Mouse (Mus musculus): ENCODE results near the gene Pih1d1. TPM values are rescaled to one million over a fixed set of nuclear protein-coding genes. Genes with fewer than 3 reads are reported as not detected.

Gene Pih1d1
- polyA plus RNA-seq, 1 experiment from 2014 or later: 80.3 TPM

- H3K27me3 ChIP-seq (replicated peaks; ENCODE audit: control insufficient read depth, insufficient read depth, low read length): no peaks in the 10 kb centered on the region
- no peak; the same call in 1 of the 2 replicates for ATAC-seq (ENCODE audit: low read depth)
- H3K9ac ChIP-seq (ENCODE audit: low read depth, low read length): peak overlapping the region; percentile 68
- peak overlapping the region; percentile 48 for H3K4me3 ChIP-seq (ENCODE audit: low read depth, low read length)
- DNase-seq (ENCODE audit: low spot score): no peak
- H3K27ac ChIP-seq (replicated peaks; ENCODE audit: low read depth, low read length): peak overlapping the region; percentile 89
- peaks cover 31% of the 10 kb centered on the region for H3K36me3 ChIP-seq (ENCODE audit: control insufficient read depth, insufficient read depth, low read length)
- H3K4me2 ChIP-seq (ENCODE audit: low read depth, low read length): peak overlapping the region; percentile 61
- H3K9me3 ChIP-seq (ENCODE audit: control insufficient read depth, low read length): no peaks in the 10 kb centered on the region
- peaks cover 18% of the 10 kb centered on the region for H3K4me1 ChIP-seq (ENCODE audit: control insufficient read depth, insufficient read depth, low read length)
- WGBS: 2% methylated on average over 15 of the region's 17 CpGs
These were observed 24.8 kb upstream of the Pih1d1 start for GRCm38 (mm10) chr7:45129318-45129717.

GRCm38 (mm10) chr7:45129776-45130512 is 24.2 kb upstream of the Pih1d1 start:
- Histone ChIP-seq H3K9me3 (ENCODE audit: control insufficient read depth, low read length) (no peaks in the 10 kb centered on the region), H3K4me1 (ENCODE audit: control insufficient read depth, insufficient read depth, low read length) (peaks cover 14% of the 10 kb centered on the region), H3K4me3 (ENCODE audit: low read depth, low read length) (peak overlapping the region; percentile 48), H3K36me3 (ENCODE audit: control insufficient read depth, insufficient read depth, low read length) (peaks cover 27% of the 10 kb centered on the region), H3K27me3 (replicated peaks; ENCODE audit: control insufficient read depth, insufficient read depth, low read length) (no peaks in the 10 kb centered on the region), H3K4me2 (ENCODE audit: low read depth, low read length) (peak overlapping the region; percentile 61), H3K27ac (replicated peaks; ENCODE audit: low read depth, low read length) (peak overlapping the region; percentile 89), H3K9ac (ENCODE audit: low read depth, low read length) (peak overlapping the region; percentile 68)
- no peak for ATAC-seq (ENCODE audit: low read depth)
- 54% methylated on average over 15 of the region's 15 CpGs for WGBS
- no peak for DNase-seq (ENCODE audit: low spot score)

GRCm38 (mm10) chr7:45131850-45132249 is 22.3 kb upstream of the Pih1d1 start:
- H3K9me3 ChIP-seq (ENCODE audit: control insufficient read depth, low read length): no peaks in the 10 kb centered on the region
- no peak for DNase-seq (ENCODE audit: low spot score)
- no peak overlapping the region for H3K27ac ChIP-seq (replicated peaks; ENCODE audit: low read depth, low read length)
- H3K4me2 ChIP-seq (ENCODE audit: low read depth, low read length): no peak overlapping the region
- peaks cover 14% of the 10 kb centered on the region for H3K4me1 ChIP-seq (ENCODE audit: control insufficient read depth, insufficient read depth, low read length)
- no peaks in the 10 kb centered on the region for H3K27me3 ChIP-seq (replicated peaks; ENCODE audit: control insufficient read depth, insufficient read depth, low read length)
- ATAC-seq (ENCODE audit: low read depth): no peak
- no peak overlapping the region for H3K4me3 ChIP-seq (ENCODE audit: low read depth, low read length)
- H3K9ac ChIP-seq (ENCODE audit: low read depth, low read length): no peak overlapping the region
- peaks cover 8% of the 10 kb centered on the region for H3K36me3 ChIP-seq (ENCODE audit: control insufficient read depth, insufficient read depth, low read length)
- whole genome bisulfite sequencing: 77% methylated on average over 9 of the region's 11 CpGs

- WGBS: 73% methylated on average over 8 of the region's 8 CpGs
- no peak overlapping the region for H3K4me3 ChIP-seq (ENCODE audit: low read depth, low read length)
- peaks cover 9% of the 10 kb centered on the region; the same call in 1 of the 2 replicates for H3K4me1 ChIP-seq (ENCODE audit: control insufficient read depth, insufficient read depth, low read length)
- DNase-seq (ENCODE audit: low spot score) (no peak), ATAC-seq (ENCODE audit: low read depth) (no peak)
- no peaks in the 10 kb centered on the region for H3K9me3 ChIP-seq (ENCODE audit: control insufficient read depth, low read length)
- H3K27me3 ChIP-seq (replicated peaks; ENCODE audit: control insufficient read depth, insufficient read depth, low read length): no peaks in the 10 kb centered on the region
- no peaks in the 10 kb centered on the region for H3K36me3 ChIP-seq (ENCODE audit: control insufficient read depth, insufficient read depth, low read length)
- H3K4me2 ChIP-seq (ENCODE audit: low read depth, low read length): no peak overlapping the region
- no peak overlapping the region for H3K9ac ChIP-seq (ENCODE audit: low read depth, low read length)
- no peak overlapping the region for H3K27ac ChIP-seq (replicated peaks; ENCODE audit: low read depth, low read length)
These were observed 20.5 kb upstream of the Pih1d1 start for GRCm38 (mm10) chr7:45133446-45134159.

- no peaks in the 10 kb centered on the region for H3K27me3 ChIP-seq (replicated peaks; ENCODE audit: control insufficient read depth, insufficient read depth, low read length)
- H3K9me3 ChIP-seq (ENCODE audit: control insufficient read depth, low read length): no peaks in the 10 kb centered on the region
- no peak overlapping the region for H3K4me3 ChIP-seq (ENCODE audit: low read depth, low read length)
- H3K4me1 ChIP-seq (ENCODE audit: control insufficient read depth, insufficient read depth, low read length): peaks cover 8% of the 10 kb centered on the region; the same call in 1 of the 2 replicates
- H3K36me3 ChIP-seq (ENCODE audit: control insufficient read depth, insufficient read depth, low read length): no peaks in the 10 kb centered on the region
- 10% methylated on average over 12 of the region's 12 CpGs for WGBS
- H3K9ac ChIP-seq (ENCODE audit: low read depth, low read length): no peak overlapping the region
- DNase-seq (ENCODE audit: low spot score) (peak; percentile 44), ATAC-seq (ENCODE audit: low read depth) (no peak)
- no peak overlapping the region for H3K4me2 ChIP-seq (ENCODE audit: low read depth, low read length)
- H3K27ac ChIP-seq (replicated peaks; ENCODE audit: low read depth, low read length): no peak overlapping the region
These were observed 19.5 kb upstream of the Pih1d1 start for GRCm38 (mm10) chr7:45134544-45135026.

- no peaks in the 10 kb centered on the region for H3K36me3 ChIP-seq (ENCODE audit: control insufficient read depth, insufficient read depth, low read length)
- peak overlapping the region; percentile 61; the same call in 1 of the 2 replicates for H3K9ac ChIP-seq (ENCODE audit: low read depth, low read length)
- peak overlapping the region; percentile 59 for H3K4me2 ChIP-seq (ENCODE audit: low read depth, low read length)
- peaks cover 4% of the 10 kb centered on the region; the same call in 1 of the 2 replicates for H3K4me1 ChIP-seq (ENCODE audit: control insufficient read depth, insufficient read depth, low read length)
- H3K4me3 ChIP-seq (ENCODE audit: low read depth, low read length): peak overlapping the region; percentile 44; the same call in 1 of the 2 replicates
- ATAC-seq (ENCODE audit: low read depth) (no peak), DNase-seq (ENCODE audit: low spot score) (no peak)
- 75% methylated on average over 3 of the region's 3 CpGs for WGBS
- H3K27me3 ChIP-seq (replicated peaks; ENCODE audit: control insufficient read depth, insufficient read depth, low read length): no peaks in the 10 kb centered on the region
- no peak overlapping the region for H3K27ac ChIP-seq (replicated peaks; ENCODE audit: low read depth, low read length)
- no peaks in the 10 kb centered on the region for H3K9me3 ChIP-seq (ENCODE audit: control insufficient read depth, low read length)
These were observed 18.7 kb upstream of the Pih1d1 start for GRCm38 (mm10) chr7:45135370-45135769.

- WGBS: 3% methylated on average over 25 of the region's 29 CpGs
These were observed 18.0 kb upstream of the Pih1d1 start, which contains the start of the genes Gm45713 and Flt3l for GRCm38 (mm10) chr7:45135993-45136567. Gene Gm45713, minus strand, starts transcription at chr7:45136231. Gene Flt3l, minus strand, starts transcription at chr7:45136432.

More at GRCm38 (mm10) chr7:45135993-45136567, 18.0 kb upstream of the Pih1d1 start, which contains the start of the genes Gm45713 and Flt3l:
- Histone ChIP-seq H3K27me3 (replicated peaks; ENCODE audit: control insufficient read depth, insufficient read depth, low read length) (no peaks in the 10 kb centered on the region), H3K4me2 (ENCODE audit: low read depth, low read length) (peak within 1 kb of the TSS; percentile 59), H3K4me3 (ENCODE audit: low read depth, low read length) (peak within 1 kb of the TSS; percentile 44), H3K36me3 (ENCODE audit: control insufficient read depth, insufficient read depth, low read length) (no peaks in the 10 kb centered on the region), H3K9me3 (ENCODE audit: control insufficient read depth, low read length) (no peaks in the 10 kb centered on the region), H3K27ac (replicated peaks; ENCODE audit: low read depth, low read length) (no peak within 1 kb of the TSS), H3K4me1 (ENCODE audit: control insufficient read depth, insufficient read depth, low read length) (peaks cover 4% of the 10 kb centered on the region; the same call in 1 of the 2 replicates), H3K9ac (ENCODE audit: low read depth, low read length) (peak within 1 kb of the TSS; percentile 61)
- DNase-seq (ENCODE audit: low spot score) (peak; percentile 92), ATAC-seq (ENCODE audit: low read depth) (peak; percentile 93)

All from embryonic facial prominence, embryonic 14.5 days (tissue).